Mouse (Mus musculus): ENCODE data around the gene Kcnj11.

The Kcnj11 gene

GRCm38 (mm10) chr7:46104256-46104915 lies 3.8 kb upstream of the Kcnj11 start:
- no peak for DNase-seq (ENCODE audit: low spot score)

DNA sequence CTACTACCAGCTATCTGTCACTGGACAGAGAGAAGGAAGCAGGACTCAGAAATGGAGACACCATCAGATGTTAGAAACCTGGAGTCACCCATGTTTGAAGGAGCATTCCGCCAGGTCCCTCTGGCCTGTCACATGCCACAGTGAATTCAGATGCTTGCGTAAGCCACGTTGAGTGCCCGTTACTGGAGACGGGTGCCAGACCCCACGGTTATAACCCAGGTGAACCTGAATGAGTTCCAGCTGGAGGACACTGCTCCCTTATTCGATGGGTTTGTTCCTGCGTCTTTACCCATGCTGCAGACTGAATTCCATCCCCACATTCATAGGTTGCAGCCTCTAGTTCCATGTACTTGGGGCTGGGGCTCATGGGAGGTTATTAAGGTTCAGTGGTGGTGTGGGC lies 3.2 kb upstream of the Kcnj11 start:
- DNase-seq (ENCODE audit: low spot score), result no peak

- DNase-seq (ENCODE audit: low spot score), result no peak
Measured at GRCm38 (mm10) chr7:46103075-46103591, 2.6 kb upstream of the Kcnj11 start.

- no peak for DNase-seq (ENCODE audit: low spot score)
Measured at GRCm38 (mm10) chr7:46099682-46100081, 882 bp downstream of the Kcnj11 start.

DNA sequence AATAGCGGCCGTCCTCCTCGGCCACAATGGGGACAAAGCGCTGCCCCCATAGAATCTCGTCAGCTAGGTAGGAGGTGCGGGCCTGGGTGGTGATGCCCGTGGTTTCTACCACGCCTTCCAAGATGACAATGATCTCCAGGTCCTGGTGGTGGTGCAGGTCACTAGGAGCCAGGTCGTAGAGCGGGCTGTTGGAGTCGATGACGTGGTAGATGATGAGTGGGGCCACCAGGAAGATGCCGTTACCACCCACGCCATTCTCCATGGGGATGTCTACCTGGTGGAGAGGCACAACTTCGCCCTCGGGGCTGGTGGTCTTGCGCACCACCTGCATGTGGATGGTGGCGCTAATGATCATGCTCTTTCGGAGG lies 1.7 kb downstream of the Kcnj11 start:
- DNase-seq (ENCODE audit: low spot score), result no peak

- DNase-seq (ENCODE audit: low spot score), result no peak
Measured at GRCm38 (mm10) chr7:46098221-46098918, 2.2 kb downstream of the Kcnj11 start.

- DNase-seq (ENCODE audit: low spot score), result no peak
Measured at GRCm38 (mm10) chr7:46097319-46097783, 3.2 kb downstream of the Kcnj11 start.

- DNase-seq (ENCODE audit: low spot score), result peak; percentile 84
Measured at GRCm38 (mm10) chr7:46096136-46096535, 4.4 kb downstream of the Kcnj11 start.

GRCm38 (mm10) chr7:46092803-46093202 lies 7.8 kb downstream of the Kcnj11 start:
- DNase-seq (ENCODE audit: low spot score), result peak; percentile 14

- no peak for DNase-seq (ENCODE audit: low spot score)
Measured at GRCm38 (mm10) chr7:46088241-46088640, 12.3 kb downstream of the Kcnj11 start.

DNA sequence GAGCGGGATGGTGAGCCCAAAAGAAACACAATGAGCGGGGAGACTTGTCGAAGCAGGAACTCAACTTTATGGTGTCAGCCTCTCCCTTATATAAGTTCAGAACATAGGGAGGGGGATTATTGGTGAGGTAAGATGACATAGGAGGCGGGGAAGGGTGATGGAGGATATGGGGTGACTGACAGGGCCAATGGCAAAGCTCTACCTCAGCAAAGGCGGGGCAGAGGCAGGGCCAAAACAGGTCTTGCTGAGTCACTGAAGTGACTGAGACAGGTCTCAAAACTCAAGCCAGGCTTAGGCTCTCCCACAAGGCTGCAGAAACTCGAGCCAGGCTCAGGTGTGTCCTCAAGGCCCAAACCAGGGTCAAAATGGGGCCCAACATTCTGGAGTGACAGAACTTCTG lies 14.2 kb downstream of the Kcnj11 start:
- no peak for DNase-seq (ENCODE audit: low spot score)

DNA sequence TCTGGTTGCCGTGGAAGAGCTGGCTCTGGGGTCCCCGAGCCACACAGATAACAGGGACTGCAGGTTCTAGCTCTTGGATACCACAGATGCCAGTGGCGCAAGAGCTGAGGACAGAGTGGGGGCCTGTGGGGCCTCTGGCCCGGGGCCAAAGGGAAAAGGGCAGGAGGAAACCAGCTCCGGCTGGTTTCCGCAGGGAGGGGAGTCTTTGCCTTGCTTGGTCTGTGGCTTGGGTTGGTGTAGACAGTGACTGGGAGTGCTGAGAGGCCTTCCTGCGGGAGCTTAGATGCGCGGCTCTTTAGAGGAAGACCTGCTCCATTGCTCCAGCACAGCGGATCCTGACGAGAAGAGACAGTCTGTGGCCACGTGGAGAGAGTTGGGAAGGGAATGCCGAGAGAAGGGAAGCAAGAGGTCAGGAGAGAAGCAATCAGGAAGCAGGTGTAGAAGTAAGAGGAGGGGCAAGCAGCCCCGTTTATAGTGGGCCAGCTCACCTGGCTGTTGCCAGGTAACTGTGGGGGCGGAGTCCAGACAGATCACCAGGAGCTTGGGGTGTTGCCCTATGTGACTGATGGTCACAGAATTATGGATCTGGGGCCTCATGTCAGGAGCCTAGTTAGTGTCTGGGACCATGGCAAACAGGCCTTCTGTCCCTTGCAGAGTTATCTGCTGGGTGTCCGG lies 15.6 kb downstream of the Kcnj11 start:
- no peak for DNase-seq (ENCODE audit: low spot score)

GRCm38 (mm10) chr7:46084024-46084423 lies 16.5 kb downstream of the Kcnj11 start:
- no peak for DNase-seq (ENCODE audit: low spot score)

DNA sequence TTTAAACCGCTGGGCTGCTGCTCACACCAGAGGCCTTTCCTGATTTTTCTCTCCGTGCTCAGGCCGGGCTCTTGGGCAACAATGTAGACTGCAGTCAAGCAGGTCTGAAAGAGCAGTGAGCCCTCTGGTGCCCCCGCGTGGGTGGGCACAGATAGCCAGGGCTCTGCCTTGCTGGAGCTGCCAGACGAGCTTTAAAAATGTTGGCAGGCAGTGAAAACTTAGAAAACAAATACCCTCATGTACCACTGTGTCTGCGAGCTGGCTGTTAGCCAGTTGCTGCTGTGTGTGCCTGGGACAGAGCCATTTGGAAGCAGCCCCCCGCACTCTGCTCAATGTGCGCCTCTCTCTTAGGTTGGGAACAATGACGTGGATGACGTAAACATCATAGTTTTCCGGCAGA lies 22.9 kb downstream of the Kcnj11 start:
- no peak for DNase-seq (ENCODE audit: low spot score)

DNA sequence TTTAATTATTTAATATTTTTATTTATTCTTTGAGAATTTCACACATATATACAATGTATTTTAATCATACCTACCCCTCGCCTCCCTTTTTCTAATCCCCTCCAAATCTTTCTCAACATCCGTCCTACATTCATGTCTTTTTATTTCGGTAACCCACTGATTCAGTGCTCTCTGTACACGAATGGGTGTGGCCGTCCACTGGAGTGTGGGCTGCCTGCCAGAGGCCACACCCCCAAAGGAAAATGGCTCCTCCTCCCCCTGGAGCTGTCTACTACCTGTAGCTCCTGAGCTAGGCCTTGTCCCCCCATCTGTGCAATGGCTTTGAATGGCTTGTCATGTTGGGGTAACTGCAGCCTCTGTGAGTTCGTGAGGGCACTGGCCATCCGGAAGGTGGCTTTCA lies 23.7 kb downstream of the Kcnj11 start:
- DNase-seq (ENCODE audit: low spot score), result no peak

- no peak for DNase-seq (ENCODE audit: low spot score)
Measured at GRCm38 (mm10) chr7:46068831-46069230, 31.7 kb downstream of the Kcnj11 start.

DNA sequence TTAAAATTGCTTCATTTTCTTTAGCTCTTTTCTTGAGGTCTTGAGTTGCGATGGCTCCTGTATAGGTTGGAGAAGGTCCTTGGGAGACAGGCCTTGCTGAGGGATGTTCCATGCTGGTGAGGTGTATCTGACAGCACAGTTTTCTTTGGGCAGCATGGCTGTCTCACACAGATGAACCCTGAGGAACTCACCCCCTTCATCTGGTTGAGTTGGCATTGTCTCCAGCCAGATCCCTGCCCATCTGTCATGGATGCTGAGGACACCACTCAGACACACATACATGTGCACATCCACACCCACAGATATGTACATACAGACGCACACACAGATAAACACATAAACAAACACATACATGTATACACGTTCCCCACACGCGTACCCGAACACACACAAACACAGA lies 37.3 kb downstream of the Kcnj11 start:
- no peak for DNase-seq (ENCODE audit: low spot score)

DNA sequence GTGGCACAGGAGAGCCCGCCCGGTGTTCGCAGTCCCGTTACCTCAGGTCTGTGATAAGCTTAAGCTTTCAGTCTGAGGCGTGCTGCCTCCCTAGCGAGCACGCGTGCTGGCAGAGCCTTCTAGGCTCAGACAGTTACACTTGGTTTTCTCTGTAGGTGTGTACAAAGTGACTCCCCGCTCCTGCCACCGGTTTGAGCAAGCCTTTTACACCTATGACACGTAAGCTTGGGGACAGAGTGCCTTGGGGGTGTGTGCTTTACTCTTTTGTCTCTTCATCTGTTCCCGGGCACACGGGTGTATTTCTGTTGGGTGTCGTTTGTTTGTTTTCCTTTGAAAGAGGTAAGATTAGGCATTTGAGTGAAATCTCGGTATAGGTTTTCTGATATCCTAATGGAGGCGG lies 39.0 kb downstream of the Kcnj11 start:
- no peak for DNase-seq (ENCODE audit: low spot score)

GRCm38 (mm10) chr7:46060688-46061087 lies 39.9 kb downstream of the Kcnj11 start:
- DNase-seq (ENCODE audit: low spot score), result no peak

GRCm38 (mm10) chr7:46058882-46059281 lies 41.7 kb downstream of the Kcnj11 start:
- DNase-seq (ENCODE audit: low spot score), result no peak

DNA sequence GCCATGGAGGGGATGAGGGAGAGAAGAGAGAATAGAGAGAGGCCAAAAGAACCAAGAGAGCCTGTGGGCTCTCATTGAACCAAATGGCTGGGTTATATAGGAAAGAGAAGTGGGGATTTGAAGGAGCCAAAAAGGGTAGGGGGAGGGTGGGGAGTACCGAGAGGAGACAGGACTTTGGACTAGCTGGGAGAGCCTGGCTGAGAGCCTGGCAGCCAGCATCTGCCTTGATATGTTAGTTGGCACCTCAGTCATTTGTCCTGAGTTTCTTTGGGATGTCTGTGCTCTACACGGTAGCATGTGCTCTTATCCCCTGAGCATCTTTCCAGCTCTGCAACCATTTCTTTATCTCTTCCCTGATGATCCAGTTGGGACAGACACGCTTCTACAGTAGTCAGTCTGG lies 47.0 kb downstream of the Kcnj11 start:
- DNase-seq (ENCODE audit: low spot score), result no peak

DNA sequence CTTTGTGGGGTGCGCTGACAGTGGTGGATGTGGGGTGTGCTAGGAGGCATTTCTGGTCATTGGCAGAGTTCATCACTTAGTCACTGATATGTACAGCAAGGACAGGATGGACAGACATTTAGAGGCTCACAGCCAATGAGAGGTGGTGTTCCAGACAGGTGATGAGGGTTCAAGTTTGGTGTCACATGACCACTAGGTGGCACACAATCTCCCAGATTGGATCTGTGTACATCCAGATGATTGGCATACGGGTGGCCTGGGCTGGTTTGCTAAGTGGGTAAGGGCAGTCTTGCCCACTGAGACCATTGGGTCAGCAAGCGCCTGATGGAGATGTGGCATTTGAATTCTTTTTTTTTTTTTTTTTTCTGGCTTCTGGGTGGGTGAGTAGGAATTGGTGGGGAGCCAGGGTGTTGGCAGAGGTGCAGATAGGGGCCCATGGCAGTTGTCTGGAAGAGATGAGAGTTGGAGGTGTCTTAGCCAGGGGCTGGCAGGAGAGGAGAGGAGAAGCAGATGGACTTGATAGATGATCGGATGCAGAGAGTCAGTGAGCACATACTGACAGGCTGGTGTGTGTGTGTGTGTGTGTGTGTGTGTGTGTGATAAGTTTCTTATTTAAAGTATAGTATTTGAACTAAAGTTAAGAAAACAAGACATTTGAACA lies 48.3 kb downstream of the Kcnj11 start:
- peak; percentile 41 for DNase-seq (ENCODE audit: low spot score)

- no peak for DNase-seq (ENCODE audit: low spot score)
Measured at GRCm38 (mm10) chr7:46049981-46050380, 50.6 kb downstream of the Kcnj11 start.
